Mouse (Mus musculus) embryonic facial prominence, embryonic 13.5 days (tissue): ENCODE data around the gene Nlrc3. TPM values are rescaled to one million over a fixed set of nuclear protein-coding genes. Genes with fewer than 3 reads are reported as not detected.

Source experiments
- ATAC-seq: fragments of 200-750 bp; cut with Nextera tagmentation; 2 replicates; pipeline ENCODE4 v1.8.0; 2017; ENCODE audit warnings: low read depth; ENCODE audit not compliant: insufficient number of reproducible peaks, insufficient read depth, low FRiP score, low TSS enrichment
- H3K27ac ChIP-seq: fragments of 300-500 bp; sonication (generic); 2 replicates; pipeline ENCODE4 v1.5.1; 2015; ENCODE audit warnings: moderate library complexity, mild to moderate bottlenecking, inconsistent platforms
- H3K27me3 ChIP-seq: fragments of 300-500 bp; sonication (generic); 2 replicates; pipeline ENCODE4 v1.6.1; 2015; ENCODE audit warnings: mild to moderate bottlenecking, inconsistent platforms
- H3K36me3 ChIP-seq: fragments of 300-500 bp; sonication (generic); 2 replicates; pipeline ENCODE4 v1.6.1; 2015; ENCODE audit warnings: mild to moderate bottlenecking, inconsistent platforms
- H3K4me1 ChIP-seq: fragments of 300-500 bp; sonication (generic); 2 replicates; pipeline ENCODE4 v1.6.1; 2015; ENCODE audit warnings: inconsistent platforms
- H3K4me2 ChIP-seq: fragments of 300-500 bp; sonication (generic); 2 replicates; pipeline ENCODE4 v1.6.1; 2015; ENCODE audit warnings: moderate library complexity, mild to moderate bottlenecking, inconsistent platforms
- H3K4me3 ChIP-seq: fragments of 300-500 bp; sonication (generic); 2 replicates; pipeline ENCODE4 v1.5.1; 2015; ENCODE audit warnings: mild to moderate bottlenecking, inconsistent platforms
- H3K9ac ChIP-seq: fragments of 300-500 bp; sonication (generic); 2 replicates; pipeline ENCODE4 v1.6.1; 2015; ENCODE audit warnings: mild to moderate bottlenecking, inconsistent platforms
- H3K9me3 ChIP-seq: fragments of 300-500 bp; sonication (generic); 2 replicates; pipeline ENCODE4 v1.6.1; 2016; ENCODE audit warnings: inconsistent platforms
- WGBS: fragments of 180-500 bp; shearing (Covaris S2); methylation state at CpG from one replicate; pipeline ENCODE4 v1.1.7; 2015; ENCODE audit warnings: mixed read lengths; 5-methylcytosine and 5-hydroxymethylcytosine counted together
- microRNA-seq: library from miRNA; unstranded; fragments of <30 nt; microRNA quantifications from one replicate; pipeline ENCODE4, GENCODE M21; 2016
- polyA plus RNA-seq: library from polyadenylated mRNA; unstranded; fragments of >200 nt; fragmentation: Nextera tagmentation; extraction: Ambion mirVana; gene quantifications from 2 replicates; pipeline ENCODE4 v1.2.1, GENCODE M21; 2015

The Nlrc3 gene
- polyA plus RNA-seq, 1 experiment from 2014 or later, result 1.3 TPM

DNA sequence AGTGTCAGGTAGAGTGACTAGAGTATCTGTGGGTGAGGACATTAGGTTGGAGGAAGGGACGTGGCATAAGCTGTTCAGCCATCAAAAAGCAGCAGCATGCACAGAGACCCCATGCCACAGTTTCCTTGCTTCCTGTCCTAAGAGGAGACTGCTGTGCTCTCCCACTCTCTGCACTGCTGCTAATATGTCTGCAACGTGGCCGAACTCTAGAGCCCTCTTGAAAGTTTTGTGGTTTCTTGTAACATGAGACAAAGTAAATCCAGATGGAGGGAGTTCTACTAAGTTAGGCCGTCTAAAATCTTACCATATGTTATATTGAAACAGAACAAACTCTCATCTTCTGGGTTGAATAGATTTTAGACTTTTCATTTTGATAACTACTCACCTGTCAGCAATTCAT is 52.5 kb downstream of the Nlrc3 start:
- H3K27ac ChIP-seq, result peak overlapping the region; percentile 92
- ATAC-seq, result peak; percentile 86
- H3K4me2 ChIP-seq, result no peak overlapping the region
- H3K9ac ChIP-seq, result no peak overlapping the region
- no peaks in the 10 kb centered on the region for H3K27me3 ChIP-seq
- H3K36me3 ChIP-seq, result peaks cover 72% of the 10 kb centered on the region
- H3K4me3 ChIP-seq, result no peak overlapping the region
- H3K4me1 ChIP-seq, result peaks cover 17% of the 10 kb centered on the region
- 0 out of 2 replicates have a peak, but pooled peaks cover 4% of the 10 kb centered on the region for H3K9me3 ChIP-seq
- 15% methylated on average over 4 of the region's 4 CpGs for WGBS

DNA sequence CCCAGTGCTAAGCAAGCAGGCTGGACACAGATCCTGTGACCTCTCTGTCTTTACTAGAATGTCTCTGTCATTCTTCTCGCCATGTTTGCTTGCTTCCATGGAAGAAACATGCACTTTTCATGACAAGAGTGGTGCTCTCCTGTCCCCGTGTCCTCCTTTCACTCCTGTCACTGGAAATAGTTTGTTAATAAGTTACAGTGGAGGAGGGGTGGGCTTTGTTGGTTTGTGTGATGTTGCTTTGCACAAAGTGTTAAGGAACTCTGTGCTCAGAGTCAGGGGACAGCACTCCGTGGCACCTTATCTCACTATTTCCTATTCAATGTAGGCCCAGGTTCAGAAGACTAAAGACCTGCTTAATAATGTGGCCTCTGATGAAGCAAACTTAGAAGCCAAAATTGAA is 52.9 kb downstream of the Nlrc3 start:
- 55% methylated on average over 3 of the region's 3 CpGs for WGBS
- H3K4me2 ChIP-seq, result no peak overlapping the region
- peaks cover 74% of the 10 kb centered on the region for H3K36me3 ChIP-seq
- H3K4me1 ChIP-seq, result peaks cover 17% of the 10 kb centered on the region
- H3K27ac ChIP-seq, result peak overlapping the region; percentile 92
- H3K9me3 ChIP-seq, result 0 out of 2 replicates have a peak, but pooled peaks cover 4% of the 10 kb centered on the region
- ATAC-seq, result no peak
- H3K9ac ChIP-seq, result no peak overlapping the region
- H3K27me3 ChIP-seq, result no peaks in the 10 kb centered on the region
- H3K4me3 ChIP-seq, result no peak overlapping the region

DNA sequence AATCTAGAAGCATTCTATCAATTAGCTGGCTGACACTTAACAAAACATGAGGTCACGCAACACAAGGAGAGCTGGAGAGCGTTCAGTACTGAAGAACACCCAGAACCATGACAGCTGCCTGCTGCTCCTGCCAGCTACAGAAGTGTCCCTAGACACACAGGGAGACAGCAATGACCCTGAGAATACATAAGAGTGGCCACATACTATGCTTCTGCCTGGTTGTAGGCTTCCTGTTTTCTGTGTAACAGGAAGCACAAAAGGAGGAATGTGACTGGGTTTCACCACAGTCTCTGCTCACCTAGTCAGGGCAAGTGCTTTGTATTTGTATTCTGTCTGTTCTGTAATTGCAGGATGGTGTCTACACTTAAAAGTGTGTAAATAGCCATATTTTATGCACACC is 55.7 kb downstream of the Nlrc3 start:
- Histone ChIP-seq H3K4me1 (peaks cover 17% of the 10 kb centered on the region), H3K9me3 (0 out of 2 replicates have a peak, but pooled peaks cover 4% of the 10 kb centered on the region), H3K36me3 (peaks cover 80% of the 10 kb centered on the region), H3K4me2 (no peak overlapping the region), H3K9ac (no peak overlapping the region), H3K27ac (no peak overlapping the region), H3K27me3 (no peaks in the 10 kb centered on the region), H3K4me3 (no peak overlapping the region)
- no peak for ATAC-seq
- 95% methylated on average over 2 of the region's 2 CpGs for WGBS

DNA sequence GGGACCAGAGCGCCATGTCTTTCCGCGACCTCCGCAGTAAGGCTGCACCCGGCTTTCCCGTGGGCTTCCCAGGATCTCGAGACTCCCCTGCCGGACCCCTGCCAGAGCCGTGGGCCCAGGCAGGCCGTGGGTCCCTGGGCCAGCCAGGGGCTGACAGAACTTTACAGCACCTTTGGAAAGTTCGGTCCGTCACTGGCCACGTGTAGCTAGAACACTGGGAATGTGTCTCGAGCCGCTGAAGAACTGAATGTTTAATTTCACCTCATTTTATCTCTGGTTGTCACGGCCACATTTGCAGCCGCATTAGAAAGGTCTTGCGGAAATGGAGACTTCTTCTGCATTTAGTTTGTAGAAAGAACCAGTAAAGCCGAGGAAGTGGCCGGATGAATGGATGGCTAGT is 67.3 kb downstream of the Nlrc3 start:
- no peak for ATAC-seq
- Histone ChIP-seq H3K27me3 (no peaks in the 10 kb centered on the region), H3K9ac (peak overlapping the region; percentile 86), H3K9me3 (no peaks in the 10 kb centered on the region), H3K27ac (peak overlapping the region; percentile 66), H3K4me1 (peaks cover 5% of the 10 kb centered on the region; the same call in 1 of the 2 replicates), H3K4me2 (peak overlapping the region; percentile 75), H3K36me3 (peaks cover 52% of the 10 kb centered on the region), H3K4me3 (peak overlapping the region; percentile 71)
- WGBS, result 7% methylated on average over 20 of the region's 20 CpGs

DNA sequence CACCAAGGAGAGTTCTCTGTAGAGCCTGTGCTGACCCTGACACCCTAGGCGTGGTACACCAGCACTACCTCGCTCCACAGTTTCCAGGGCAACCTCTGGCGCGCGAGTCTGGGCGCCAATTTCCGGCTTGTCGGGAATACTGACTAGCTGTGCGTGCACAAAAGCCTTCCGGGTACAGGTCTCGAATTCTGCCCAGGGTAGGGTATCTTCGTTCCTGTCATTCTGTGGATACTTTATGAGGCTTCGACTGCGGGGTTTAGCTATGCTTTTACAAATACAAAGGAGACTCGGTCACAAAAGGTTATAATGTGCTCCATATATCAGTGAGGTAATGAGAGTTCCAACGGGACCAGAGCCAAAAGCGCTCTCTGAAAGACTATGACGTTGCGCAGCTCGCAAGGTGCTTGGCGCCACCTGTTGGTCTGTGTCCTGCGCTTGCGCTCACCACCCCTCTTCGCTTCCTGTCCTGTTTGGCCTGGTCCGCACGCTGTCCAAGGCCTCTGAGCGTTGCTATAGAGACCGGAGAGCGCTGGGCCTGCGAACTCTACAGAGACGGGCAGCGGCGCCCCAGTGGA is 67.8 kb downstream of the Nlrc3 start, which contains the start of the genes 1700037C18Rik and Cluap1:
TSS of gene 1700037C18Rik (minus strand) at position 153 of the 575 bp plus-strand sequence.
TSS of gene Cluap1 (plus strand) at position 265 of the 575 bp plus-strand sequence.
- peaks cover 53% of the 10 kb centered on the region for H3K36me3 ChIP-seq
- peak within 1 kb of the TSS; percentile 75 for H3K4me2 ChIP-seq
- no peaks in the 10 kb centered on the region for H3K9me3 ChIP-seq
- H3K4me1 ChIP-seq, result peaks cover 5% of the 10 kb centered on the region; the same call in 1 of the 2 replicates
- no peaks in the 10 kb centered on the region for H3K27me3 ChIP-seq
- ATAC-seq, result peak; percentile 90
- 2% methylated on average over 33 of the region's 33 CpGs for WGBS
- peak within 1 kb of the TSS; percentile 66 for H3K27ac ChIP-seq
- H3K9ac ChIP-seq, result peak within 1 kb of the TSS; percentile 86
- peak within 1 kb of the TSS; percentile 71 for H3K4me3 ChIP-seq

DNA sequence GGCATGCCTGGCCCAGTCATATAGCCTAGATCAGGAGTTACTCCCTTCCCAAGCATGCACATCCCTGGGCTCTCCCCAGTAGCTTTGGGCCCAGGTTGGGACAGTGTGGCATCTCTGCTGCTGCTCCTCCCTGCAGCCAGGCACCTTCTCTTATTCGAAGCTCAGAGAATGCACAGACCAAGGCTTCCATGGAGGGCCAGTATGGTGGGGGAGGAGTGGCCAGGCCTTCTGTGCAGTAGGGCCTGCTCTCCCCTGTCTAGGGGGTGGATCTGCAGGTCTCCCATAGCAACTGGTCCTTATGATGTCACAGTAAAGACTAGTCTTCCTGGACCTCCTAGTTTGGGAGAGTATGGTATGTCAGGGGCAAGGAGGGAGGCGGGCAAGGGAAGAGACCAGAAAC is 69.0 kb downstream of the Nlrc3 start:
- H3K27ac ChIP-seq, result no peak overlapping the region
- 76% methylated on average over 2 of the region's 2 CpGs for WGBS
- H3K4me2 ChIP-seq, result 0 out of 2 replicates have a peak overlapping the region, but pooled peaks have one; percentile 75

DNA sequence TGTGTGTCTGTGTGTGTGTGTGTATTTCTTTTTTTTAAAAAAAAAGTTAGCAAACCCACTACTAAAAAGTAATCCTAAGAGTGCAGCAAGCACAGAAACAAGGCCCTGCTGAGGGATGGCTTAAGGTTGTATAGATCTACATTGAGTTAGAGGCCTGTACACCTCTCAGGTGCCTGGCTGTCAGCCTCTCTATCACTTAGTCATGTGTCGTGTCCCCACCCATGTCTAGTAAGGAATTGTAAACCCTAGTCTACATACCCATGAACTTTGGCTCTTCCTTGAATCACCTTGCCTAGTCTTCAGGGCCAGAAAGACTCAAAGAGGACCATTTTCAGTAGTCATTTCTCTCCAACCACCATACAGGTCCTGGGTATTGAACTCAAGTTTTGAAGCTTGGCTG is 79.9 kb downstream of the Nlrc3 start:
- Histone ChIP-seq H3K27ac (no peak overlapping the region), H3K36me3 (peaks cover 57% of the 10 kb centered on the region), H3K27me3 (no peaks in the 10 kb centered on the region), H3K9ac (no peak overlapping the region), H3K4me3 (no peak overlapping the region), H3K4me2 (no peak overlapping the region), H3K4me1 (peaks cover 10% of the 10 kb centered on the region; the same call in 1 of the 2 replicates), H3K9me3 (no peaks in the 10 kb centered on the region)
- no peak for ATAC-seq
- 85% methylated on average over 1 of the region's 1 CpGs for WGBS

More for the DNA sequence above, 69.0 kb downstream of the Nlrc3 start:
- Histone ChIP-seq H3K4me1 (peaks cover 5% of the 10 kb centered on the region; the same call in 1 of the 2 replicates), H3K9ac (no peak overlapping the region), H3K9me3 (no peaks in the 10 kb centered on the region), H3K4me3 (no peak overlapping the region), H3K36me3 (peaks cover 51% of the 10 kb centered on the region), H3K27me3 (no peaks in the 10 kb centered on the region)
- ATAC-seq, result no peak

DNA sequence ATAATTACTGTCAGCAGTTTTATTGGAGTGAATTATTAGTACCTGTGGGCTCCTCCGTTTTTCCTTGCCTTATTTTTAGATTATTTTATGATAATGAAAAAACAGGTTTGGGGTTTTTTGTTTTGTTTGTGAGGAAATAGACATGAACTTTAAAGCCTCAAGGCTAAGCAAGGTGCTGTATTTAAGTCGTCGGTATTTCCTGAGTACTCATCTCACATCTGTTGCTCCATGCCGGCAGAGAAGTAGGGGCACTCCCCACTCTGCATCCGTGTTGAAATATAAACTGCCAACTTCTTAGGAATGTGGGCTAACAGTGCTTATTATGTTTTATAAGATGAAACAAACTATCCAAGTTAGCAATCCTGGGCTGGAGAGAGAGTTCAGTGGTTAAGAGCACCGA is 80.4 kb downstream of the Nlrc3 start:
- Histone ChIP-seq H3K27me3 (no peaks in the 10 kb centered on the region), H3K4me2 (no peak overlapping the region), H3K27ac (no peak overlapping the region), H3K36me3 (peaks cover 52% of the 10 kb centered on the region), H3K4me1 (peaks cover 10% of the 10 kb centered on the region; the same call in 1 of the 2 replicates), H3K4me3 (no peak overlapping the region), H3K9ac (no peak overlapping the region), H3K9me3 (no peaks in the 10 kb centered on the region)
- no peak for ATAC-seq
- 81% methylated on average over 6 of the region's 6 CpGs for WGBS

DNA sequence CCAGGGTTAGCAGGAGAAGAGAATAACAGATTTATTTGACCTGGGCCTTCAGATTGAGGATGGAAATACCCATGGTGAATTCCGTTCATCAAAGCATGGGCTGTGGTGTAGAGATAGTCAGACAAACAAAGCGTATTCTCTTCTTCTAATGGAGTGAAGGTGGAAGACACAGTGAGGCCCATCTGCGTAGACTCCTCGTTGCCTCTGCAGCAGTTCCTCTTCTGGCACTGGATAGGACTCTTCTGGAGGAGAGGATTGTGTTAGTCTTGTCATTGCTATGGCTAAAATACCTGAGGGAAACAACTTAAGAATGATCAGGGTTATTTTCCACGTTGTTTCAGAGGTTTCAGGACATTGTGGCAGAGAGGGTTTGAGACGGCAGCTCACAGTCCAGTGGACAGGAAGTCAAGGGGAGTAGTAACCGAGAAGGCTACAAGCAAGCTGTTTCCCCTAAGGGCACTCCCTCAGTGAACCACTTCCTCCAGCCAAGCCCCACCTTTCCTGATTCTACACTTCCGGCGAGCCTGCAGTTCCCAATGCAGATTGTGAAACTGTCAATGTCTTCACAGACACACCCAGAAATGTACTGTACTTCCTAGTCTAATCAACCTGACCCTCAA is 81.1 kb downstream of the Nlrc3 start:
- Histone ChIP-seq H3K4me2 (no peak overlapping the region), H3K9me3 (no peaks in the 10 kb centered on the region), H3K27ac (peak overlapping the region; percentile 60; the same call in 1 of the 2 replicates), H3K36me3 (peaks cover 44% of the 10 kb centered on the region), H3K4me3 (no peak overlapping the region), H3K27me3 (no peaks in the 10 kb centered on the region), H3K4me1 (peaks cover 10% of the 10 kb centered on the region; the same call in 1 of the 2 replicates), H3K9ac (no peak overlapping the region)
- no peak for ATAC-seq
- 54% methylated on average over 9 of the region's 9 CpGs for WGBS

Small RNA genes within 50 kb of the gene (microRNA-seq; reads per million reads assigned to microRNA genes)
- gene Gm23493, result not detected

Other genes with a start within 250 kb of the Nlrc3 start
- 62.5 and 62.7 TPM in 2 replicates for gene Zfp263, start 232.5 kb downstream of the Nlrc3 start, polyA plus RNA-seq
- 0.77 and 3.3 TPM in 2 replicates for gene Olfr15, start 145.8 kb downstream of the Nlrc3 start, polyA plus RNA-seq
- 1.8 and 2.3 TPM in 2 replicates for gene Zfp174, start 129.4 kb downstream of the Nlrc3 start, polyA plus RNA-seq
- gene Naa60, start 104.3 kb downstream of the Nlrc3 start, polyA plus RNA-seq, result 55.4 and 57.6 TPM in 2 replicates
- gene Zfp597, start 92.1 kb downstream of the Nlrc3 start, polyA plus RNA-seq, result 5.7 and 6.0 TPM in 2 replicates
- gene Gm20695, start 92.0 kb downstream of the Nlrc3 start, polyA plus RNA-seq, result 2.1 TPM in 1 of 2 replicates, not detected in the other
- gene 1700037C18Rik, start 67.9 kb downstream of the Nlrc3 start, polyA plus RNA-seq, result 6.0 and 8.3 TPM in 2 replicates
- gene Cluap1, start 67.8 kb downstream of the Nlrc3 start, polyA plus RNA-seq, result 39.7 and 41.9 TPM in 2 replicates
- gene Slx4, start 27.1 kb upstream of the Nlrc3 start, polyA plus RNA-seq, result 20.8 and 21.2 TPM in 2 replicates
- gene Dnase1, start 60.3 kb upstream of the Nlrc3 start, polyA plus RNA-seq, result 6.2 and 6.5 TPM in 2 replicates
- gene Trap1, start 101.2 kb upstream of the Nlrc3 start, polyA plus RNA-seq, result 77.8 and 83.7 TPM in 2 replicates
- 51.3 and 59.4 TPM in 2 replicates for gene Crebbp, start 237.4 kb upstream of the Nlrc3 start, polyA plus RNA-seq